Mouse (Mus musculus): ENCODE measurements around the gene Ggact.

The Ggact gene

GRCm38 (mm10) chr14:122913657-122914056 lies at the start of gene Ggact:
Gene Ggact (minus strand): TSS chr14:122913757.
- no peak for DNase-seq (ENCODE audit: low spot score)

- DNase-seq (ENCODE audit: low spot score) = no peak
Observed at GRCm38 (mm10) chr14:122957941-122958340, 44.4 kb upstream of the Ggact start.

DNA sequence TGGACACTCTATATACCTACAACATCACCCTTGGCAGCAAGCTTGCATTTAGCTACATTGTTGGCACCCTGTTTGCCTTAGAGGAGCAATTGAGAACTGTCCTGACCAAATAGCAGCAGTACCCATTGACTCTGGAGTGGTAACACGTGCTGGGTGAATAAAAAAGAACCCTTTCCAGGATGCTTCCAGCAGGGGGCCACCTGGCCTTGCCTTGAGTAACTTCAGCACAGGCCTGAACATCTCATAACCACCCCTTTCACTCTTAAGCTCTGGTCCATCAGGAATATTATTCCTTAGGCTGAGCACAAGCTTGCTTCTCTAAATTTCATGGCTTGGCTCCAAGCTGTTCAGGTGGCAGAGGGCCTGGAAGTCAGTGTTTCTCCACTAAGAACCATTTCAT lies 39.8 kb upstream of the Ggact start:
- no peak for DNase-seq (ENCODE audit: low spot score)

DNA sequence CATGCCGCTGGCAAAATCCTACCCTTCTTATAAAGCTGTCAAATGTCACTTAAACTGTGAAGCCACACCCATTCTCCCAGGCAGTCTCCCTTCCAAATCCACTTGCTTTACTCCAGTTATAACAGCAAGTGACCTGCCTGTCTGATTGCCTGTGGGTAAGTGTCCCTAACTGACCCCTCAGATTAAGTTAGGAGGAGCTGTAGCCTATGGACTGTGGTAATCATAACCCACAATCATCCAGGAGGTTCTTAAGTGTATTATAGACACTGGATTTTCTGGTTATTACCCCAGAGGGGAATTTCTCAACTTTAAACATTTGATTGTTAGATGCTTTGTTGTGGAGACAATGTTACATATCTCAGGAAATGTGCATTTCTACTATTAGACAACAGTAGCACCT lies 39.0 kb upstream of the Ggact start:
- no peak for DNase-seq (ENCODE audit: low spot score)

- DNase-seq (ENCODE audit: low spot score) = no peak
Observed at GRCm38 (mm10) chr14:122951676-122952445, 38.3 kb upstream of the Ggact start.

DNA sequence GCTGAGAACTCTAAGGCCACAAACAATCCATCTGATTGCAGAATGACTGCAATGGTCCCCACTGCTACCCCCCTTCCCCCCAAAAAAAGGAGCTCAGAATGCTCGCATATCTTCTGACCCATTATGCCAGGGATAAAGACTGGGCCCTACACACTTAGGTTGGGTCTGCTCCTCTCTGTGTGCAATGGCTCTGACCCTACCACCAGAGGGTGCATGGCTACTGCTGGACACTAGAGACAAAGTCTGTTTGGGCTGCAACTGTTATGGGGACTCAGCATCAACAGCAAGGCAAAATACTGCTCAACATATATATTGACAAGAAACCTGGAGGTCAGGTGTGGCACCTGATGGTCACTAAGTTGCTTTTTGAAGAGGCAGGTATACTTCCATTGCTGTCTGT lies 37.4 kb upstream of the Ggact start:
- DNase-seq (ENCODE audit: low spot score) = no peak

GRCm38 (mm10) chr14:122943475-122943853 lies 29.9 kb upstream of the Ggact start:
- DNase-seq (ENCODE audit: low spot score) = no peak

DNA sequence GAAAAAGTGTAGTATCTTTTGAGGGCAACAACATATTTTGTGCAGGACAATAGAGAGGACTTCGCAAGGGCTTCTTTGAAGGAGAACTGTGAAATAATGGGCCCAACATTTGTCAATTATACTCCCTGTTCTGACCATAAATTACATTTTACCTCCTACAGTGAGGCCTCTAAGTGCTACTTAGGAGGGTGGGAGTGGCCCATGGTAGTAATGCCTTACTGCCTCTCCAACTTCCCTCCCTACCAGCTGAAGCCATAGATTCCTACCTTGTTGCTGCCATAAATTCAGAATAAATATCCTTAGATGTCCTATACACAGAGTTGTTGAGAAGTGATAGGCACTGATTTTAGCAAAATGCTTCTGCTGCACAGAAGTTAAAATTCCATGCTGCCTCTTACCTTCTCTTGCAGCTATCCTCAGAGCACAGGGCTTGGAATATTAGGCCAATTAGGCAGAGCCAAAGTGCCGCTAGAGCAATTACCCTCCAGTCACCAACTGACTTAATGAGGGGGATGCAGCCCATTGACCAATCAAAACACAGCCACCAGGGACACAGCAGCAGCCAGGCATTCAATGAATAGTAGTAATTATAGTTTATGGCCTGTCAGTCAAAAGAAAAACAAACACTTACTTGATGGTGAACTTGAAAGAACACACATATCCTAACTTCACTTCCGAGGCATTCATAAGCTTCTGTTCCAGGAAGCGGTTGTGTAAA lies 29.4 kb upstream of the Ggact start:
- no peak for DNase-seq (ENCODE audit: low spot score)

GRCm38 (mm10) chr14:122936460-122936859 lies 22.9 kb upstream of the Ggact start:
- no peak for DNase-seq (ENCODE audit: low spot score)

DNA sequence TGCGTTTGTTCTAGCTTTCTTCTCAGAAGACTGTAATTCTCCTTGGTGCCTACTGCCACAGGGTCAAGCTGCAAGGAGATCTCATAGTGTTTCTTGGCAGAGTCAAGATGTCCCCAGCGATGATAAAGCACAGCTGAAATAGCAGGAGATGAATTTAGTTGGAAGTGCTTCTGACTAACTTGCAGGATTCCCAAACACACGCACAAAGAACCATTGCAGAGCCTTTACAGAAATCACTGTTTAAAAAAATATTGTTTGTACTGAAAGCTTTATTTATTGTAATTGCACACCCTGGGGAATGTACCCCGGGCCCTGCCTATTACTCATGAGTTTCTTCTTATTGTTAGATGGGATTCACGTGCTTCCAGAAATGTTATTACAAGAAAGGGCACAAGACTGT lies 6.5 kb upstream of the Ggact start:
- DNase-seq (ENCODE audit: low spot score) = no peak

- no peak for DNase-seq (ENCODE audit: low spot score)
Observed at GRCm38 (mm10) chr14:122917676-122918075, 4.1 kb upstream of the Ggact start.

DNA sequence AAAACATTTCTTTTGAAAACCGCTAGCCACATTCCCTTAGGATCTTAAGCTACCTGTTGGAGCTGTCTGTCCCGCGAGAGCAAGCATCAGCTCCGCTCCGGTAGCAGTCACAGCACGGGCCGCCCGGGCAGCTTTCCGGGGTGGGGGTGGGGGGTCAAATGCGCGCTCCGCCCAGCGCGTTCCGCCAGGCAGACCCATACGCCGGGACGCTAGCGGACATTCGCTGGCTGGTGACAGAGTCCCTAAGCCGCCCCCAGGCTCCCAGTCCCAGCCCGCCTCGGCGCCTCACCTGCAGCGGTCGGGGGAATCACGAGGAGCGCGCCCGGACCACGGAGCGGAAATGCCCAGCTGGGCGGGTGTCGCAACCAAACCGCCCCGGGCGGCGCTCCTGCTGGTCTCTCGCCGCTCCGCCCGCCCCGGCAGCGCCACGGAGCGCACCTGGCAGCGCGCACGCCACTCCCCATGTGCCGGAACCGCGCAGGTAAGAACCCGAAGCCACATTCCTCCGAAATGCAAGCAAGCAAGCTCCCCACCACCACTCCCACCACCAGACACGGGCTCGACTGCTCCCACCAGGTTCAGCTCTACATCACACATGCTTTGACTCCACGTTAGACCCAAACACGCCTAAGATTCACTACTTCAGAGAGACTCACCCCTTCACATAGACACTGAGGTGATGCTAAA lies 602 bp downstream of the Ggact start:
- no peak for DNase-seq (ENCODE audit: low spot score)

DNA sequence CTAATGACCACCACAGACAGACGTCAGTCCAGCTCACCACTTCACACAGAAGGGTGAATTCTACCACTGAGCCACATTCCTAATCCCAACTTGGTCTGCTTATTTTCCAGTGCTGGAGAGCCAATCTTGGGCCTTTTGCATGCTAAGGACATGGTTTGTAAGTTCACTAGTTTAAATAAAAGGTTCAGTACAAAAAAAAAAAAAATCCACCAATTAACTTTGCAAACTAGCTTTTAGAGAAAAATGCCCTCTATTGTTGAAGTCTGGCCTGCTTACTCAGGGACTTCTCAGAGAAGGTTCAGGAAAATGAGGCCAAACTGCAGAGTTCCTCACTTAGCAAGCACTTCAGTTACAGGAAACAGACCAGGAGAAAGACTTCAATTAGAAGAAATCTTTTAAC lies 1.4 kb downstream of the Ggact start:
- no peak for DNase-seq (ENCODE audit: low spot score)

DNA sequence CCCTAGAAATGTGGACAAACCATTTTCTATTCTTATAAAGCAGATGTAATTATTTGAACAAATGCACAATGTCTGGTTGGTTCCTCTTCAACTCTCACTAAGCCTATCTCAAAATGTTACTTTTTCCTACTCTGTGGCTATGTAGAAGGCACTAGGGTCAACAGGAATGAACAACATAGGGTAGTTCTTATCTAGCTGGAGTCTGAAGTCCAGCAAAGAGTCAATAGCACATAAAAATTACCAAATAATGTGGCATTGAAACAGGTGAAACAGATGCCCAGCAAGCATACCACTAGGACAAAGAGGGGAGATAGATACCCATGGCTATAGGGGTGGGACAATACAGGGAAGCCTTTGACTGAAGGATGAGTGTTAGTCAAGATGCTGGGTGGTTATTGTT lies 2.3 kb downstream of the Ggact start:
- DNase-seq (ENCODE audit: low spot score) = no peak

GRCm38 (mm10) chr14:122909368-122910091 lies 4.0 kb downstream of the Ggact start:
- DNase-seq (ENCODE audit: low spot score) = no peak

DNA sequence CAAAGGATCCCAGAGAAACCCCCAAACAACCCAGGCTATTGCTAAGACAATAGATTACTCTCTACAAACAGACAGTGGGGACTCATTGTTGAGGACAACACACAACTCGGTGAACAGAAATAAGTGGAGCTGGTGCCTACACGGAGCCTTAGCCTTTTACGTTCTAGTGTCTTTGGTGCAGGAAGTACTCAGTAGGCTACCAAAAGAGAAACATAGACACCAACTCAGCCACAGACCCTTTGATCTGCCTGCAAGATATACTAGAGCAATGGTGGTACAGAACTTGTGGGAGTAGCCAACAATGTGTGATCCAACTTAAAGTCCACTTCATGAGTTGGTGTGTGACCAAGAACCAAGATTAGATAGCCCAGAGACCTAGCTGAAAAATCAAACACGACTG lies 5.5 kb downstream of the Ggact start:
- DNase-seq (ENCODE audit: low spot score) = no peak

- DNase-seq (ENCODE audit: low spot score) = no peak
Observed at GRCm38 (mm10) chr14:122905007-122905406, 8.6 kb downstream of the Ggact start.

- no peak for DNase-seq (ENCODE audit: low spot score)
Observed at GRCm38 (mm10) chr14:122903923-122904351, 9.6 kb downstream of the Ggact start.

- no peak for DNase-seq (ENCODE audit: low spot score)
Observed at GRCm38 (mm10) chr14:122902884-122903283, 10.7 kb downstream of the Ggact start.

- no peak for DNase-seq (ENCODE audit: low spot score)
Observed at GRCm38 (mm10) chr14:122902136-122902535, 11.4 kb downstream of the Ggact start.

DNA sequence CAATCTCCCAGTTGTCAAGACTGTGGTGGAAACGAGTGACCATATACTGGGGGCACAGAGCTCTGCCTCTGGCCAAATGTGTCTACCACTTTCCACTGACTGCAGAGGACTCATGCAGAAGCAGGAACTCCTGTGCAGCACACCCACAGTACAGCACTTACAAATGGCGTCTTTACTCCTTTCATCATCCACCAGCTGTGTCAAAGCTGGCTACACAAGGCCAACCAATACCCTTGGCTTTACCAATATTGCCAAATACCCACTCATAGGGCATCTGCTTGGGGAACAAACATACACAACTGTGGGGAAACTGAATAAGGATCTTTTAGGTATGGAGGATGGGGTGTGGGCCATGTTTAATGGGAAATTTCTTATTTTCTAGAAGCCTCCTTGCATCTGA lies 11.8 kb downstream of the Ggact start:
- no peak for DNase-seq (ENCODE audit: low spot score)

DNA sequence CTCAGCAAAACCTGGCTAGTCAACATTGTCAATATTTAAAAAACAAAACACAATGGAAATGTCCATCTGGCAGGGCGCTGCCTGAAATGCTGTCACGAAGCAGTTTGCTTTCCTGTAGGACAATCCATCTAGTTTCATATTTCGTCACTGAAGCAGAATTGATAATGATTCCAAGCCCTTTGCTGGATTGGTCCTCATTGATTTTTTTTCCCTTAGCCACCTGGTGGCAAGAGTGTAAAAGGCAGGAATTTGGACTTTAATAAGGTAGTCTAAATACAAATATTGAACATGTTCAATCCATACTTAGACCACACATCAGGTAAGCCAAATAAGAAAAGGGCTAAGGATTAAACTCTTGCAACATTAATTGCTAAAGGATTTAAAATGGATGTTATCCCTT lies 12.4 kb downstream of the Ggact start:
- DNase-seq (ENCODE audit: low spot score) = no peak
